Mouse (Mus musculus) testis, adult 2 months (tissue): ENCODE data around the gene Elof1.

Source experiments
- CTCF ChIP-seq: fragments of 200-500 bp; IDR thresholded peaks from 2 replicates; pipeline ENCODE4 v1.5.1; 2012; ENCODE audit warnings: low read depth, mild to moderate bottlenecking, inconsistent platforms, low read length, moderate library complexity; ENCODE audit not compliant: control insufficient read depth, insufficient read depth, insufficient replicate concordance
- POLR2A ChIP-seq: fragments of 200-500 bp; IDR thresholded peaks from 2 replicates; pipeline ENCODE4 v1.6.1; 2012; ENCODE audit warnings: low read depth, mild to moderate bottlenecking, inconsistent platforms, low read length, moderate library complexity; ENCODE audit not compliant: control insufficient read depth

DNA sequence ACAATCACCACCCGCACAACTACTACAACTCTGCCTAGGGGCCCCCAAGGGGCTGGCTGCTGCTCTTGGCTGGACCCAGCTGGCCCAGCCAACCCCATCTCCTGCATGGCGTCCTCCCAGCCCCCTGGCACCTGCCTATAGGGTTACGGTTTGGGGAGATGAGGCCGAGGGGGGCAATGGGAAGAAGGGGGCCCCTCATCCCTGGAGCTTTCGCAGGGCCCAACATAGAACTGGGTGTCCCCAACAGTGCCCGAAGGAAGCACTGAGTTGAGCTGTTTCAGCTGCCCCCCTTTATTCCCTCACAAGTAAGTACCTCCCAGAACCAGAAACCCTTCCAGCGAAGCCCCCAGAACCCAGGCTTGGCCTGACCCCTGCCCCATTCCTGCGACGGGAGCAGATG lies 8.8 kb downstream of the Elof1 start:
- TF ChIP-seq CTCF (no peak), POLR2A (no peak)
